Mouse (Mus musculus): Measurements from ENCODE around the gene Plin4. TPM values are rescaled to one million over a fixed set of nuclear protein-coding genes. Genes with fewer than 3 reads are reported as not detected.
"Not testable (repeated sequence)": the region's sequence is repeated elsewhere in the genome, so short reads cannot be mapped to it uniquely, and the experiment has no call there.

The Plin4 gene
- total and polyA plus RNA-seq, 3 experiments: 0.04 TPM; not detected in 1

- TF ChIP-seq ZKSCAN1 (IDR thresholded peaks at IDR 0.05; ENCODE audit: borderline replicate concordance, low read depth, low read length) (no peak), CHD1 (IDR thresholded peaks at IDR 0.05; ENCODE audit: low read depth, low read length) (no peak), EP300 (IDR thresholded peaks at IDR 0.05; ENCODE audit: low read length) (no peak), NRF1 (IDR thresholded peaks at IDR 0.05; ENCODE audit: low read depth, low read length) (peak; percentile 56), PAX5 (IDR thresholded peaks at IDR 0.05; ENCODE audit: low read length) (no peak), E2F4 (IDR thresholded peaks at IDR 0.05; ENCODE audit: insufficient replicate concordance, low read depth, low read length) (peak; percentile 98), JUND (conservative IDR thresholded peaks at IDR 0.05; ENCODE audit: low read depth, low read length) (no peak), MEF2A (IDR thresholded peaks at IDR 0.05; ENCODE audit: borderline replicate concordance, low read depth, low read length) (no peak), HCFC1 (IDR thresholded peaks at IDR 0.05; ENCODE audit: low read depth, low read length) (peak; percentile 73), GABPA (IDR thresholded peaks at IDR 0.05; ENCODE audit: insufficient replicate concordance, low read depth, low read length) (no peak), ELF1 (IDR thresholded peaks at IDR 0.05; ENCODE audit: low read depth, low read length) (peak; percentile 70), CHD2 (IDR thresholded peaks at IDR 0.05; ENCODE audit: low read length) (peak; percentile 92), MYC (IDR thresholded peaks at IDR 0.05; ENCODE audit: low read depth, low read length) (peak; percentile 58; the same call in 1 of the 2 replicates), MXI1 (IDR thresholded peaks at IDR 0.05; ENCODE audit: low read depth, low read length) (peak; percentile 85), IRF4 (IDR thresholded peaks at IDR 0.05; ENCODE audit: low read depth, low read length) (no peak)
These were observed 30.5 kb downstream of the Plin4 start, which contains the start of gene Hdgfl2 (continued) for GRCm38 (mm10) chr17:56078880-56079795.

GRCm38 (mm10) chr17:56078361-56078760, 31.2 kb downstream of the Plin4 start:
- Histone ChIP-seq H3K9ac (ENCODE audit: insufficient read depth, low read depth) (peak overlapping the region; percentile 42; the same call in 1 of the 2 replicates), H3K4me1 (ENCODE audit: control insufficient read depth in 1 of 2, insufficient read depth in 2 of 2) (peaks cover 3 to 52% of the 10 kb centered on the region in 2 experiments; a peak in 3 of 4 replicates)
- dilution Hi-C loops (cut with MboI; ENCODE audit: extremely low pct_ligation_motif_present, extremely low pct_unique_long_range_greater_than_20kb, low sequenced_read_pairs): not testable (repeated sequence)

GRCm38 (mm10) chr17:56077523-56077922, 32.1 kb downstream of the Plin4 start:
- in situ Hi-C loops (cut with MboI; ENCODE audit: low pct_ligation_motif_present, low pct_unique_long_range_greater_than_20kb, low sequenced_read_pairs): loop anchor here (5.0 kb wide), 1 partner anchor 35 kb away; the partner anchor contains the start of gene Chaf1a
- peaks cover 3 to 46% of the 10 kb centered on the region in 2 experiments; a peak in 3 of 4 replicates for H3K4me1 ChIP-seq (ENCODE audit: control insufficient read depth in 1 of 2, insufficient read depth in 2 of 2)
- TF ChIP-seq CTCF (conservative IDR thresholded peaks at IDR 0.05 in 1 of 2, IDR thresholded peaks at IDR 0.05 in 1 of 2; ENCODE audit: low read depth in 2 of 2, low read length in 2 of 2): peak in 1 of 2 experiments; percentile 5; a peak in 1 of 4 replicates
- no peak for TF ChIP-seq RCOR1 (conservative IDR thresholded peaks at IDR 0.05; ENCODE audit: low read depth, low read length)
- H3K27ac ChIP-seq (ENCODE audit: insufficient read depth, low read depth): no peak overlapping the region
- H3K36me3 ChIP-seq (replicated peaks in 1 of 2; ENCODE audit: control insufficient read depth in 1 of 2, insufficient read depth in 1 of 2, low read length in 1 of 2): peaks cover 5 to 18% of the 10 kb centered on the region in 2 experiments
- no peaks in the 10 kb centered on the region for H3K27me3 ChIP-seq (replicated peaks)
- dilution Hi-C loops (cut with MboI; ENCODE audit: extremely low pct_ligation_motif_present, extremely low pct_unique_long_range_greater_than_20kb, low sequenced_read_pairs): no loop called here
- no peak overlapping the region for H3K4me2 ChIP-seq (ENCODE audit: insufficient read depth, low read depth, poor library complexity, severe bottlenecking)
- H3K79me2 ChIP-seq (replicated peaks; ENCODE audit: control insufficient read depth, extremely low read depth, insufficient read depth, poor library complexity, severe bottlenecking): peaks cover 20% of the 10 kb centered on the region
- H3K9me3 ChIP-seq (replicated peaks; ENCODE audit: low read length): no peaks in the 10 kb centered on the region
- no peak overlapping the region for H3K4me3 ChIP-seq (replicated peaks in 1 of 3; ENCODE audit: low read depth in 2 of 3, low read length in 2 of 3, poor library complexity in 1 of 3)
- no peak for DNase-seq (ENCODE audit: extremely low read depth)
- H3K9ac ChIP-seq (ENCODE audit: insufficient read depth, low read depth): no peak overlapping the region

More at GRCm38 (mm10) chr17:56078361-56078760, 31.2 kb downstream of the Plin4 start:
- H3K27me3 ChIP-seq (replicated peaks); H3K27ac ChIP-seq (ENCODE audit: insufficient read depth, low read depth); DNase-seq (ENCODE audit: extremely low read depth); H3K9me3 ChIP-seq (replicated peaks; ENCODE audit: low read length): not testable (repeated sequence)
- Histone ChIP-seq H3K4me3 (replicated peaks in 1 of 3; ENCODE audit: low read depth in 2 of 3, low read length in 2 of 3, poor library complexity in 1 of 3) (peak overlapping the region in 2 of 3 experiments; percentile 46 to 50), H3K4me2 (ENCODE audit: insufficient read depth, low read depth, poor library complexity, severe bottlenecking) (peak overlapping the region; percentile 34), H3K79me2 (replicated peaks; ENCODE audit: control insufficient read depth, extremely low read depth, insufficient read depth, poor library complexity, severe bottlenecking) (peaks cover 20% of the 10 kb centered on the region), H3K36me3 (replicated peaks in 1 of 2; ENCODE audit: control insufficient read depth in 1 of 2, insufficient read depth in 1 of 2, low read length in 1 of 2) (peaks cover 2 to 18% of the 10 kb centered on the region in 2 experiments)
- in situ Hi-C loops (cut with MboI; ENCODE audit: low pct_ligation_motif_present, low pct_unique_long_range_greater_than_20kb, low sequenced_read_pairs): loop anchor here (5.0 kb wide), 1 partner anchor 36 kb away; the partner anchor contains the start of gene Chaf1a
